Mouse (Mus musculus): ENCODE measurements around the gene Spcs2.

Gene Spcs2

GRCm38 (mm10) chr7:99865219-99865618 is 2.0 kb upstream of the Spcs2 start:
- DNase-seq (ENCODE audit: extremely low read depth, insufficient read length, low spot score) = peak; percentile 15

- no peak for DNase-seq (ENCODE audit: extremely low read depth, insufficient read length, low spot score)
These were observed 1.2 kb upstream of the Spcs2 start for GRCm38 (mm10) chr7:99864241-99865028.

- DNase-seq (ENCODE audit: extremely low read depth, insufficient read length, low spot score) = peak; percentile 96
These were observed 4.3 kb downstream of the Spcs2 start, which contains the start of gene Xrra1 for GRCm38 (mm10) chr7:99858813-99859585. TSS of gene Xrra1 (plus strand) at chr7:99859116.

- no peak for DNase-seq (ENCODE audit: extremely low read depth, insufficient read length, low spot score)
These were observed 5.0 kb downstream of the Spcs2 start for GRCm38 (mm10) chr7:99858175-99858812.

GRCm38 (mm10) chr7:99856266-99856861 is 6.9 kb downstream of the Spcs2 start:
- DNase-seq (ENCODE audit: extremely low read depth, insufficient read length, low spot score) = no peak

- DNase-seq (ENCODE audit: extremely low read depth, insufficient read length, low spot score) = no peak
These were observed 9.0 kb downstream of the Spcs2 start for GRCm38 (mm10) chr7:99854311-99854710.

- DNase-seq (ENCODE audit: extremely low read depth, insufficient read length, low spot score) = no peak
These were observed 9.9 kb downstream of the Spcs2 start for GRCm38 (mm10) chr7:99853350-99853749.

GRCm38 (mm10) chr7:99851618-99852017 is 11.6 kb downstream of the Spcs2 start:
- DNase-seq (ENCODE audit: extremely low read depth, insufficient read length, low spot score) = no peak

GRCm38 (mm10) chr7:99851121-99851520 is 12.1 kb downstream of the Spcs2 start:
- DNase-seq (ENCODE audit: extremely low read depth, insufficient read length, low spot score) = no peak

- DNase-seq (ENCODE audit: extremely low read depth, insufficient read length, low spot score) = no peak
These were observed 12.7 kb downstream of the Spcs2 start for GRCm38 (mm10) chr7:99850534-99850933.

- DNase-seq (ENCODE audit: extremely low read depth, insufficient read length, low spot score) = no peak
These were observed 17.6 kb downstream of the Spcs2 start for GRCm38 (mm10) chr7:99845533-99846236.

GRCm38 (mm10) chr7:99838241-99838640 is 25.0 kb downstream of the Spcs2 start:
- no peak for DNase-seq (ENCODE audit: extremely low read depth, insufficient read length, low spot score)

- DNase-seq (ENCODE audit: extremely low read depth, insufficient read length, low spot score) = no peak
These were observed 25.7 kb downstream of the Spcs2 start for GRCm38 (mm10) chr7:99837358-99838071.

- no peak for DNase-seq (ENCODE audit: extremely low read depth, insufficient read length, low spot score)
These were observed 26.5 kb downstream of the Spcs2 start for GRCm38 (mm10) chr7:99836781-99837180.

- no peak for DNase-seq (ENCODE audit: extremely low read depth, insufficient read length, low spot score)
These were observed 28.9 kb downstream of the Spcs2 start for GRCm38 (mm10) chr7:99834314-99834853.

- DNase-seq (ENCODE audit: extremely low read depth, insufficient read length, low spot score) = no peak
These were observed 29.4 kb downstream of the Spcs2 start for GRCm38 (mm10) chr7:99833846-99834222.

- no peak for DNase-seq (ENCODE audit: extremely low read depth, insufficient read length, low spot score)
These were observed 30.0 kb downstream of the Spcs2 start for GRCm38 (mm10) chr7:99833115-99833845.

- DNase-seq (ENCODE audit: extremely low read depth, insufficient read length, low spot score) = peak; percentile 96
These were observed 35.1 kb downstream of the Spcs2 start, which contains the start of gene Neu3 for GRCm38 (mm10) chr7:99828083-99828570. TSS of gene Neu3 (minus strand) at chr7:99828417.

GRCm38 (mm10) chr7:99826096-99826495 is 37.2 kb downstream of the Spcs2 start:
- DNase-seq (ENCODE audit: extremely low read depth, insufficient read length, low spot score) = no peak

Measured in 3134 (cell line).